Mouse (Mus musculus) spleen, adult 2 months (tissue): ENCODE data around the gene Hoxb3. TPM values are rescaled to one million over a fixed set of nuclear protein-coding genes. Genes with fewer than 3 reads are reported as not detected.

Experiments
- DNase-seq, 2 experiments: peaks; one replicate each; pipeline versions ENCODE4 v3.0.0 to v3.0.0-alpha.2; 2012 to 2021; ENCODE audit warnings: low spot score in 2 of 2, low read depth in 1 of 2
- H3K27ac ChIP-seq: fragments of 200-500 bp; 2 replicates; pipeline ENCODE4 v1.5.1; 2012; ENCODE audit warnings: low read length, inconsistent platforms; ENCODE audit not compliant: insufficient read depth
- H3K27me3 ChIP-seq: fragments of 200-500 bp; 2 replicates; pipeline ENCODE4 v1.6.1; 2012; ENCODE audit warnings: mild to moderate bottlenecking, moderate library complexity, low read length, inconsistent platforms; ENCODE audit not compliant: control insufficient read depth, insufficient read depth
- H3K36me3 ChIP-seq: fragments of 200-500 bp; 2 replicates; pipeline ENCODE4 v1.6.1; 2012; ENCODE audit warnings: mild to moderate bottlenecking, low read length, inconsistent platforms; ENCODE audit not compliant: control insufficient read depth, insufficient read depth
- H3K4me1 ChIP-seq: fragments of 200-500 bp; 2 replicates; pipeline ENCODE4 v1.6.1; 2011; ENCODE audit warnings: inconsistent platforms; ENCODE audit not compliant: control insufficient read depth, insufficient read depth, insufficient read length
- H3K4me3 ChIP-seq: fragments of 200-500 bp; 2 replicates; pipeline ENCODE4 v1.5.1; 2011; ENCODE audit warnings: mild to moderate bottlenecking, inconsistent platforms; ENCODE audit not compliant: insufficient read depth, insufficient read length; ENCODE audit errors: extremely low read depth
- CTCF ChIP-seq: fragments of 200-500 bp; IDR thresholded peaks from 2 replicates; pipeline ENCODE4 v1.5.1; 2011; ENCODE audit warnings: mild to moderate bottlenecking, inconsistent platforms; ENCODE audit not compliant: insufficient read depth, insufficient read length, insufficient replicate concordance; ENCODE audit errors: extremely low read depth
- POLR2A ChIP-seq: fragments of 200-500 bp; IDR thresholded peaks from 2 replicates; pipeline ENCODE4 v1.6.1; 2011; ENCODE audit warnings: low read depth, low read length, inconsistent platforms
- WGBS: fragments of 180-500 bp; shearing (Covaris S2); methylation state at CpG from one replicate; pipeline ENCODE4 v1.1.7; 2018; 5-methylcytosine and 5-hydroxymethylcytosine counted together
- polyA plus RNA-seq: library from polyadenylated mRNA; depleted of rRNA; stranded (reverse); fragments of >200 nt; gene quantifications from 2 replicates; pipeline ENCODE4 v1.2.3, GENCODE M21; 2012

The Hoxb3 gene
- polyA plus RNA-seq, 1 experiment, result 2.0 TPM

- H3K27me3 ChIP-seq, result peaks cover 16% of the 10 kb centered on the region
- no peak overlapping the region for H3K27ac ChIP-seq
- TF ChIP-seq POLR2A, result no peak
- TF ChIP-seq CTCF, result no peak
- H3K36me3 ChIP-seq, result no peaks in the 10 kb centered on the region
- H3K4me1 ChIP-seq, result peaks cover 4% of the 10 kb centered on the region; the same call in 1 of the 2 replicates
- no peak overlapping the region for H3K4me3 ChIP-seq
- 13% methylated on average over 47 of the region's 47 CpGs for WGBS
- DNase-seq, result no peak
These were observed 43.2 kb downstream of the Hoxb3 start for GRCm38 (mm10) chr11:96366092-96367041.

DNA sequence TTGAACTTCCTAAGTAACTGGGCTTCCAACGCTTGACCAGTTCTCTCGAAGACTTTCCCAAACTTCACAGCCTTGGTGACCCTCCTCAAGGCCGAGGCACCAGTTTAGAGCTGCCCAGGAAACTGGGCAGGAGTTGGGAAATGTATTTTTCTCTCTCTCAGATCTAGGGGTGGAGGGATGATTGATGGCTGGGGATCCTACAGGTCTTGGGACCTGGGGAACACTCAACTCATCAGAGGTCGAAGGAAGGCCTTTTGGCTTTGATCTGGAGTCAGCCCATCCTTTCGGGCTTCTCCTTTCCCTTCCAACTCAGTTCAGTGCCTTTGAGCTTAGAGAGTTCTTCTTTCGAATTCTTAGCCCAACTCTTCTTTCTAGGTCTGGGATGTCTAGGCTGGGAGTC lies 44.0 kb downstream of the Hoxb3 start:
- no peak overlapping the region for H3K27ac ChIP-seq
- WGBS, result 58% methylated on average over 6 of the region's 6 CpGs
- TF ChIP-seq POLR2A (no peak), CTCF (no peak)
- no peaks in the 10 kb centered on the region for H3K36me3 ChIP-seq
- H3K4me1 ChIP-seq, result peaks cover 4% of the 10 kb centered on the region; the same call in 1 of the 2 replicates
- no peak overlapping the region for H3K4me3 ChIP-seq
- H3K27me3 ChIP-seq, result peaks cover 16% of the 10 kb centered on the region
- no peak for DNase-seq

- H3K4me3 ChIP-seq, result no peak overlapping the region
- peaks cover 4% of the 10 kb centered on the region; the same call in 1 of the 2 replicates for H3K4me1 ChIP-seq
- 68% methylated on average over 5 of the region's 5 CpGs for WGBS
- no peaks in the 10 kb centered on the region for H3K36me3 ChIP-seq
- H3K27me3 ChIP-seq, result peaks cover 16% of the 10 kb centered on the region
- TF ChIP-seq CTCF, result no peak
- TF ChIP-seq POLR2A, result no peak
- no peak for DNase-seq
- no peak overlapping the region for H3K27ac ChIP-seq
These were observed 45.6 kb downstream of the Hoxb3 start for GRCm38 (mm10) chr11:96368686-96369085.

DNA sequence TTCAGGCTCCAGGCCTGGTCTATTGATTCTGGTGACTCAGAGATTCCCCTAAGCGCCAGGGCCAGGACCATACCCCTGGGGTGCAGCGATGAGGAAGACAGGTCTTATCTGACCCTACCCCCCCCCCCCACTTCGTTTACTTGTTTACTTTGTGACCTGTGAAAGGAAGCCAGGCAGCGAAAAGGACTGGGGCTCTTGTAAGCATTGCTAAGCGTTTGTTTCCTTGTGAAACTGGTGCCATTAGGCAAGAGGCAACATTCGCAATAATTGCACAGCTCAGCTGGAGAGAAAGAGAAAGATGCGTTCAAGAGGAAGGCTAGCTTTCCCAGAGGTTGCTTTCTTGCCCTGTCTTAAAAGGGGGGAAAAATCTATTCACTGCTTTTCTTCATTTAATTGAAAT lies 46.0 kb downstream of the Hoxb3 start:
- Histone ChIP-seq H3K36me3 (no peaks in the 10 kb centered on the region), H3K4me1 (peaks cover 4% of the 10 kb centered on the region; the same call in 1 of the 2 replicates), H3K27ac (no peak overlapping the region), H3K4me3 (no peak overlapping the region), H3K27me3 (peaks cover 14% of the 10 kb centered on the region)
- 78% methylated on average over 7 of the region's 7 CpGs for WGBS
- DNase-seq, result no peak
- TF ChIP-seq CTCF, result no peak
- no peak for TF ChIP-seq POLR2A

GRCm38 (mm10) chr11:96371726-96372125 lies 48.6 kb downstream of the Hoxb3 start:
- Histone ChIP-seq H3K27ac (no peak overlapping the region), H3K36me3 (no peaks in the 10 kb centered on the region), H3K4me1 (no peaks in the 10 kb centered on the region), H3K27me3 (peaks cover 4% of the 10 kb centered on the region; the same call in 1 of the 2 replicates), H3K4me3 (no peak overlapping the region)
- no peak for DNase-seq
- no peak for TF ChIP-seq POLR2A
- TF ChIP-seq CTCF, result no peak
- WGBS, result 81% methylated on average over 3 of the region's 3 CpGs

DNA sequence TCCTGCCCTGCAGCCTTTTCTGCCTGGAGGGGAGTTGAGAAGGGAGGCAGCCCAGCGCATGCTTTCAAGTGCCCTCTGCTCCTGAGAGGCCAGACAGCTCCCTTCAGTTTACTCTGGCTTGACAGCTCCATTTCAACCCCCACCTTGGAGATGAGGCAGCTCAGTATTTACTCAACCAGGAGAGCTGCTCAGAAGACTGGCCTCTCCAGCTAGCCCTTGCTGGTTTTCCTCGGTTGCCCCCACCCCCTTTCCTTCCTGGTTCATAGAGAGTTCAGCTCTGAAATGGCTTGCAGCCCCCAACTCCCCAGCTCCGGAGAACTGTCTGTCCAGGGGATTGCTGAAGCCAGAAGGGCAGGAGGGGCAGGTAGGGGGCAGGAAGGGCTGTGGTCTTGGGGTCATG lies 49.4 kb downstream of the Hoxb3 start:
- DNase-seq, result no peak
- H3K27ac ChIP-seq, result no peak overlapping the region
- TF ChIP-seq POLR2A (no peak), CTCF (no peak)
- no peak overlapping the region for H3K4me3 ChIP-seq
- no peaks in the 10 kb centered on the region for H3K36me3 ChIP-seq
- H3K27me3 ChIP-seq, result peaks cover 2% of the 10 kb centered on the region; the same call in 1 of the 2 replicates
- no peaks in the 10 kb centered on the region for H3K4me1 ChIP-seq
- WGBS, result 55% methylated on average over 3 of the region's 3 CpGs

- no peak overlapping the region for H3K27ac ChIP-seq
- H3K4me3 ChIP-seq, result no peak overlapping the region
- H3K36me3 ChIP-seq, result no peaks in the 10 kb centered on the region
- no peaks in the 10 kb centered on the region for H3K4me1 ChIP-seq
- no peak for DNase-seq
- peaks cover 2% of the 10 kb centered on the region; the same call in 1 of the 2 replicates for H3K27me3 ChIP-seq
- 67% methylated on average over 7 of the region's 7 CpGs for WGBS
- TF ChIP-seq POLR2A (no peak), CTCF (no peak)
These were observed 51.7 kb downstream of the Hoxb3 start for GRCm38 (mm10) chr11:96374810-96375209.
